Mouse (Mus musculus) embryonic facial prominence, embryonic 14.5 days (tissue): ENCODE results near the gene Hist3h2a. TPM values are rescaled to one million over a fixed set of nuclear protein-coding genes. Genes with fewer than 3 reads are reported as not detected.

Experiments
- ATAC-seq: fragments of 200-750 bp; cut with Nextera tagmentation; 2 replicates; pipeline ENCODE4 v1.8.0; 2017; ENCODE audit warnings: low read depth, moderate number of reproducible peaks, moderate TSS enrichment
- DNase-seq: peaks from one replicate; pipeline ENCODE4 v3.0.0-alpha.2; 2015; ENCODE audit warnings: low spot score
- H3K27ac ChIP-seq: fragments of 300-500 bp; sonication (generic); replicated peaks from 2 replicates; pipeline ENCODE4 v1.5.1; 2014; ENCODE audit warnings: low read depth, mild to moderate bottlenecking, low read length, moderate library complexity
- H3K27me3 ChIP-seq: fragments of 300-500 bp; sonication (generic); replicated peaks from 2 replicates; pipeline ENCODE4 v1.6.1; 2014; ENCODE audit warnings: low read length; ENCODE audit not compliant: control insufficient read depth, insufficient read depth
- H3K36me3 ChIP-seq: fragments of 300-500 bp; sonication (generic); 2 replicates; pipeline ENCODE4 v1.6.1; 2014; ENCODE audit warnings: low read length, mixed read lengths; ENCODE audit not compliant: control insufficient read depth, insufficient read depth
- H3K4me1 ChIP-seq: fragments of 300-500 bp; sonication (generic); 2 replicates; pipeline ENCODE4 v1.6.1; 2014; ENCODE audit warnings: antibody characterized with exemption, low read length; ENCODE audit not compliant: control insufficient read depth, insufficient read depth
- H3K4me2 ChIP-seq: fragments of 300-500 bp; sonication (generic); 2 replicates; pipeline ENCODE4 v1.6.1; 2014; ENCODE audit warnings: low read depth, mild to moderate bottlenecking, low read length, moderate library complexity, mixed read lengths
- H3K4me3 ChIP-seq: fragments of 300-500 bp; sonication (generic); 2 replicates; pipeline ENCODE4 v1.5.1; 2014; ENCODE audit warnings: low read depth, mild to moderate bottlenecking, low read length
- H3K9ac ChIP-seq: fragments of 300-500 bp; sonication (generic); 2 replicates; pipeline ENCODE4 v1.6.1; 2014; ENCODE audit warnings: low read depth, mild to moderate bottlenecking, low read length, moderate library complexity, mixed read lengths
- H3K9me3 ChIP-seq: fragments of 300-500 bp; sonication (generic); 2 replicates; pipeline ENCODE4 v1.6.1; 2016; ENCODE audit warnings: low read length; ENCODE audit not compliant: control insufficient read depth
- WGBS: fragments of 180-500 bp; shearing (Covaris S2); extraction: QIAGEN DNeasy Blood & Tissue Kit; methylation state at CpG from one replicate; pipeline ENCODE4 v1.1.7; 2014; 5-methylcytosine and 5-hydroxymethylcytosine counted together
- polyA plus RNA-seq: library from polyadenylated mRNA; unstranded; fragments of >200 nt; fragmentation: Nextera tagmentation; extraction: Ambion mirVana; gene quantifications from 2 replicates; pipeline ENCODE4 v1.2.1, GENCODE M21; 2014

Gene Hist3h2a
- polyA plus RNA-seq, 1 experiment from 2014 or later = 27.6 TPM

- Histone ChIP-seq H3K27ac (no peak overlapping the region), H3K27me3 (no peaks in the 10 kb centered on the region), H3K4me2 (no peak overlapping the region), H3K9me3 (no peaks in the 10 kb centered on the region), H3K36me3 (peaks cover 70% of the 10 kb centered on the region), H3K4me1 (peaks cover 9% of the 10 kb centered on the region), H3K4me3 (no peak overlapping the region), H3K9ac (no peak overlapping the region)
- DNase-seq (no peak), ATAC-seq (no peak)
- WGBS = 96% methylated on average over 7 of the region's 7 CpGs
These were observed 30.2 kb downstream of the Hist3h2a start for GRCm38 (mm10) chr11:58984657-58985056.

GRCm38 (mm10) chr11:58985299-58985917, 30.9 kb downstream of the Hist3h2a start:
- DNase-seq (no peak), ATAC-seq (no peak)
- Histone ChIP-seq H3K27me3 (no peaks in the 10 kb centered on the region), H3K4me1 (peaks cover 2% of the 10 kb centered on the region), H3K36me3 (peaks cover 78% of the 10 kb centered on the region), H3K4me3 (no peak overlapping the region), H3K4me2 (no peak overlapping the region), H3K27ac (no peak overlapping the region), H3K9me3 (no peaks in the 10 kb centered on the region), H3K9ac (no peak overlapping the region)
- 90% methylated on average over 3 of the region's 3 CpGs for WGBS

- no peak overlapping the region for H3K4me3 ChIP-seq
- peaks cover 66% of the 10 kb centered on the region for H3K36me3 ChIP-seq
- no peak overlapping the region for H3K4me2 ChIP-seq
- H3K27me3 ChIP-seq = peaks cover 10% of the 10 kb centered on the region; the same call in 1 of the 2 replicates
- H3K9ac ChIP-seq = no peak overlapping the region
- ATAC-seq (no peak), DNase-seq (no peak)
- H3K9me3 ChIP-seq = no peaks in the 10 kb centered on the region
- 97% methylated on average over 4 of the region's 4 CpGs for WGBS
- H3K4me1 ChIP-seq = peaks cover 1% of the 10 kb centered on the region; the same call in 1 of the 2 replicates
- H3K27ac ChIP-seq = no peak overlapping the region
These were observed 34.7 kb downstream of the Hist3h2a start for GRCm38 (mm10) chr11:58989166-58989565.

GRCm38 (mm10) chr11:58990141-58990540, 35.7 kb downstream of the Hist3h2a start:
- Histone ChIP-seq H3K4me3 (no peak overlapping the region), H3K4me1 (peaks cover 6% of the 10 kb centered on the region; the same call in 1 of the 2 replicates), H3K27ac (no peak overlapping the region), H3K9me3 (no peaks in the 10 kb centered on the region), H3K36me3 (peaks cover 58% of the 10 kb centered on the region), H3K4me2 (no peak overlapping the region), H3K9ac (no peak overlapping the region), H3K27me3 (peaks cover 19% of the 10 kb centered on the region)
- WGBS = 90% methylated on average over 13 of the region's 17 CpGs
- no peak for DNase-seq
- ATAC-seq = no peak

GRCm38 (mm10) chr11:58990794-58991193, 36.3 kb downstream of the Hist3h2a start:
- ATAC-seq (no peak), DNase-seq (peak; percentile 20)
- WGBS = 82% methylated on average over 9 of the region's 9 CpGs
- peaks cover 21% of the 10 kb centered on the region for H3K27me3 ChIP-seq
- peaks cover 6% of the 10 kb centered on the region; the same call in 1 of the 2 replicates for H3K4me1 ChIP-seq
- H3K27ac ChIP-seq = no peak overlapping the region
- no peaks in the 10 kb centered on the region for H3K9me3 ChIP-seq
- peaks cover 52% of the 10 kb centered on the region for H3K36me3 ChIP-seq
- no peak overlapping the region for H3K4me2 ChIP-seq
- H3K9ac ChIP-seq = no peak overlapping the region
- no peak overlapping the region for H3K4me3 ChIP-seq

- Histone ChIP-seq H3K4me3 (no peak overlapping the region), H3K4me1 (peaks cover 6% of the 10 kb centered on the region; the same call in 1 of the 2 replicates), H3K4me2 (no peak overlapping the region), H3K9ac (no peak overlapping the region), H3K36me3 (peaks cover 42% of the 10 kb centered on the region), H3K9me3 (no peaks in the 10 kb centered on the region), H3K27ac (no peak overlapping the region), H3K27me3 (peaks cover 21% of the 10 kb centered on the region)
- no peak for DNase-seq
- ATAC-seq = no peak
- WGBS = 82% methylated on average over 3 of the region's 3 CpGs
These were observed 37.4 kb downstream of the Hist3h2a start for GRCm38 (mm10) chr11:58991911-58992310.

GRCm38 (mm10) chr11:58993091-58993670, 38.7 kb downstream of the Hist3h2a start:
- peaks cover 21% of the 10 kb centered on the region for H3K27me3 ChIP-seq
- H3K4me2 ChIP-seq = no peak overlapping the region
- H3K4me3 ChIP-seq = no peak overlapping the region
- H3K9ac ChIP-seq = no peak overlapping the region
- H3K9me3 ChIP-seq = no peaks in the 10 kb centered on the region
- WGBS = 85% methylated on average over 6 of the region's 6 CpGs
- H3K27ac ChIP-seq = no peak overlapping the region
- DNase-seq (no peak), ATAC-seq (no peak)
- H3K4me1 ChIP-seq = peaks cover 6% of the 10 kb centered on the region; the same call in 1 of the 2 replicates
- H3K36me3 ChIP-seq = peaks cover 29% of the 10 kb centered on the region

GRCm38 (mm10) chr11:58994337-58994826, 39.9 kb downstream of the Hist3h2a start:
- peak overlapping the region; percentile 39 for H3K4me3 ChIP-seq
- peak; percentile 90 for ATAC-seq

More at GRCm38 (mm10) chr11:58994337-58994826, 39.9 kb downstream of the Hist3h2a start:
- peak; percentile 76 for DNase-seq
- WGBS = 2% methylated on average over 31 of the region's 35 CpGs
- peak overlapping the region; percentile 64 for H3K4me2 ChIP-seq
- no peaks in the 10 kb centered on the region for H3K9me3 ChIP-seq
- peaks cover 21% of the 10 kb centered on the region for H3K27me3 ChIP-seq
- peaks cover 6% of the 10 kb centered on the region; the same call in 1 of the 2 replicates for H3K4me1 ChIP-seq
- peak overlapping the region; percentile 52 for H3K9ac ChIP-seq
- peaks cover 18% of the 10 kb centered on the region for H3K36me3 ChIP-seq
- H3K27ac ChIP-seq = no peak overlapping the region
